Mouse (Mus musculus) cortical plate, adult 2 months (tissue): ENCODE results near the gene Deaf1.

ENCODE experiments used
- CTCF ChIP-seq: fragments of 200-500 bp; IDR thresholded peaks from 2 replicates; pipeline ENCODE4 v1.5.1; 2011; ENCODE audit warnings: mild to moderate bottlenecking, control low read depth, low read length; ENCODE audit not compliant: insufficient read depth; ENCODE audit errors: extremely low read depth
- POLR2A ChIP-seq: fragments of 200-500 bp; IDR thresholded peaks from 2 replicates; pipeline ENCODE4 v1.6.1; 2011; ENCODE audit warnings: mild to moderate bottlenecking, low read length, control low read depth; ENCODE audit not compliant: insufficient read depth; ENCODE audit errors: extremely low read depth

- no peak for TF ChIP-seq POLR2A
- TF ChIP-seq CTCF, result no peak
Measured at GRCm38 (mm10) chr7:141356971-141357370, 29.5 kb upstream of the Deaf1 start.
